Mouse (Mus musculus): Measurements from ENCODE around the gene Nup214. TPM values are rescaled to one million over a fixed set of nuclear protein-coding genes. Genes with fewer than 3 reads are reported as not detected.

Nup214 gene
- total RNA-seq, 2 experiments from 2014 or later, result 54.3 to 59.0 TPM

DNA sequence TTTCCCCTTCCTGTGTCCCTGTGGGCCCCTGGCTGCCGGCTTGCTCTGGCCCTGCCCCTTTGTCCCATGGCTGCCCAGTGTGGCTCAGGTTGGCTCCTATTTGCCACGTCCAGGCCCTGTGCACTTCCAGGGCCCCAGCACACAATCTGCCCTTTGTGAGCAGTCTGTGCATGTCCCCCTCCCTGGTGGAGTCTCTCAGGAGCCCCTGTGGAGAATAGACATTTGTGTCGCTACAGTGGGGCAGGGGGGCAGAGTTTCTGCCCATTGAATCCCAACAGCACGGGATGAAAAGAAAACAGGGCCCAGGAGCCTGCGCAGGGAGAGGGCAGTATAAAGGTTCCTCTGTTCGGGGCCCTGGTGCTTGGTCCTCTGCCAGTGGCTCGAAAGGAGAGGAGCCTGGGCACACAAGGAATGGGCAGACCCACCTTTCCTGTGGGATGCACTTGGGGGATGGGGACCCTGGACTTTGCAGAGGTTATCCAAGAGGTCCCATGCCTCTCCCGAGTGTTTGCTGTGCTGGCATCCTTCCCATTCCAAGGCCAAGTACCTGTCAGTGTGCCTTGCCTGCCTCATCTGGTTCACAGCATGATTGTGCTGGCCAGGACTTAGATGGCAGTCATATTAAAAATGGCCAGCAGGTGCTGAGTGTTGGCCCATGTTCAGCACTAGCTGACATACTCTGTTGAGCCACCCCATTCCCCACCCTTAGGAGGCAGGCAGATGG lies 11.6 kb upstream of the Nup214 start:
- DNase-seq (ENCODE audit: low spot score in 2 of 2), result peak; percentile 57 to 80

DNA sequence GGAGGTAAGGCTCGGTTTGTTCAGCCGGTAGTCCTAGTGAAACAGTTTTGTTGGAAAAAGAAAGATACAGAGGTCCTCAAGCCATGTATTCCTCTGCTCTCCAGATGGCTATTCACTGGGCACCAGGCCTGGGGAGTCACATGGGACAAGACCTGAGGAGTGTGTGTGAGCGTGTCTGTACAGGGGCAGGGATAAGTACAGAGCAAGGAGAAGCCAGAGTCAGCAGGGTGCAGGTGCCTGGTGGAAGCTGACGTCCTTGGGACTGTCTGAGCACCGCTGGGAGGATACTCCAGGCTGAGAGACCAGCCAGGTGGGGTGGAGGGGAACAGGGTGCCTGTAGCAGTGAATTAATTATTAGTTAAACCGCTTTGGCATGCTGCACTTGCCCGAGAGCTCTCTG lies 10.7 kb upstream of the Nup214 start:
- DNase-seq (ENCODE audit: low spot score in 2 of 2), result no peak

GRCm38 (mm10) chr2:31964191-31964590 lies 10.0 kb upstream of the Nup214 start:
- no peak for DNase-seq (ENCODE audit: low spot score in 2 of 2)

- peak in 1 of 2 experiments; percentile 26 for DNase-seq (ENCODE audit: low spot score in 2 of 2)
Observed at GRCm38 (mm10) chr2:31965110-31965509, 9.1 kb upstream of the Nup214 start.

- no peak for DNase-seq (ENCODE audit: low spot score in 2 of 2)
Observed at GRCm38 (mm10) chr2:31966801-31967200, 7.4 kb upstream of the Nup214 start.

DNA sequence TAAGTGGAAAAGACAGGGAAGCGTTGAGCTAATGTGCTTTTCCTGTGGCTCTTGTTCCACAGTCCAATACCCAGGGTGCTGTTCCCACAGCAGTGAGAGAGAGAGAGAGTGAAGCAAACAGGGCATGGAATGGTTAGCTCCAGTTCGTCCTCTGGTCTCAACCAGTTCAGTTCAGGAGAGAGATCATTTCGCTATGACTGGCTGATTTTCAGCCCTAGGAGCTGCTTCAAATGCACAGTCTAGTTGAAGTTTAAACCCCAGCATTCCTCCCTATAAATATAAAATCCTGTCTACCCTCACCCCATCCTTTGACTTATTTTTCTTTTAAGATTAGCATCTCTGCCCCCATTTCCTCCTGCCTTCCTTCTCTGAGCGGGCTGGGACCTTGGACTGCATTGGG lies 1.6 kb upstream of the Nup214 start:
- no peak for DNase-seq (ENCODE audit: low spot score in 2 of 2)

DNA sequence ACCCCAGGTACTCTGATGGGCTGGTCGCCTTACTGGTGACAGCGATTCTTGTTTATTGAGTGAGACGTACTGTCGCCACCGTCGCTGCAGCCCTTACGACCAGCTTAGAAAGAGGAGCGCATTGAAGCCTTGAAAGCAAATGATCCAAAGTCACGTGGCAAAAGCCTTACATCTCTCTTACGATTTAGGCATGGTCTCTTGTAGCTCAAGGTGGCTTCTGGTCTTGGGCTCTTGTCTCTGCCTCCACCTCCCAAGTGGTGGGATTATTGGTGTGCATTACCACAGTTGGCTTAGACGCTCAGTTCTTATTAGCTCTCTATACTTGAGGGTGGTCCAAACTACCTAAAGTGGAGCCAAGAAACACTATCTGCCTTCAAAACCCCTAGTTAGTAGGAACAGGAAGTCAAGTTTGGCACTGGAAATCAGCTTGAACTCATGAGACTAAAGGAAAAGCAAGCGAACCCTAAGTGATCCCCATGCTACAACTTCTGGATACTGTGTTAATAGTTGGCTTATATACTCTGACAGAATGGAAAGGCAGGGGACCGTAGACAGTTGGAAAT lies 654 bp downstream of the Nup214 start:
- no peak for DNase-seq (ENCODE audit: low spot score in 2 of 2)

DNA sequence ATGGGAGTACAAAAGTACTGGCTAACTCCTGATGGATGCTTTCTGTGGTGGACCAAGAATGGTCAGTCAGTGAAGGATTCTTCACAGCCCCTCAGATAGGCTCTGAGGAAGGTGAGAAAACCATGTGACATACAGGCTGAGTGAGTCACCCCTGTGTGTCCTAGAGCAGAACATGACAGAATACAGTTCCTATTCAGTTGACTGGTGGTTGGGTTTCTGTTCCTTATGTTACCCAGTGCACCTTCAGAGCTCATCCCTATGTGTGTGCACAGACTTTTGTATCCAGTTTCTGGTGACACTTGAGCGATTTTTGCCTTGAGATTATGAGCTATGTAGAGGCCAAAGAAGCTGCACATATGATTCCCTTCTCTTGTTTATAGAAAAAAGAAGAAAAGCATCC lies 13.5 kb downstream of the Nup214 start:
- DNase-seq (ENCODE audit: low spot score in 2 of 2), result no peak

- DNase-seq (ENCODE audit: low spot score in 2 of 2), result no peak
Observed at GRCm38 (mm10) chr2:31990961-31991360, 16.7 kb downstream of the Nup214 start.

DNA sequence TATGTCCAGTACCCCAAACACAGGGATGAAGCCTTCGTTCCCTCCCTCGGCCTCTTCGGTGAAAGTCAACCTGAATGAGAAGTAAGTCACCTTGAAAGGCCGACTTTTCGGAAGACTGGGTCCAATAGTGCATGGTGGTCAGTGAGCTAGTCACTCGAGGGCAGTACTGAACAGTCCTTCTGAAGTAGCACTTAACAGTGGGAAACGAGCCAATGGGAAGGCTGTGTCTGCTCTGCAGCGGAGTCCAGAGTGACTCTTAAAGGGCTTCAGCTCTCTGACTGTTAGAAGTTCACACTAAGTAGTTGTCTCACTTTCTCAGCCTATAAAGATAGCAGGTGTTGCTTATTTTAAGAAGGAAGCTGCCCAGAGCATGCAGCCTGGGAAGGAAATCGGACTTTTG lies 20.7 kb downstream of the Nup214 start:
- no peak for DNase-seq (ENCODE audit: low spot score in 2 of 2)

DNA sequence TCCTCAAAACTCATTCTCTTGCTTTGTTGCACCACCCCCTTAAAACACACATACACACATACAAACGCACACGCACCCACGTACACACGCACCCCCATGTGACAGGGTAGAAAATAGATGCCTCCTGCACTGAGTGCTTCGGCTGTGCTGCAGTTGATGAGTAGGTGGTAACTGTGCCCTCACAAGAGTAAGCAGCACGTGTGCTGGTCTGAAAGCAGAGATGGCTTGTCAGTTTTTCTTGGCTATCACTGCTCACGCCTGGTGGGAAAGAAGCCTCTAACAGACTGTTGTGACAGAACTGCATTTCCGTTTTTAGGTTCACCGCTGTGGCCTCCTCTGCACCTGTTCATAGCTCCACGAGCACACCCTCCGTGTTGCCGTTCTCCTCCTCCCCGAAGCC lies 21.8 kb downstream of the Nup214 start:
- DNase-seq (ENCODE audit: low spot score in 2 of 2), result peak; percentile 73 to 84

GRCm38 (mm10) chr2:31997539-31997938 lies 23.3 kb downstream of the Nup214 start:
- no peak for DNase-seq (ENCODE audit: low spot score in 2 of 2)

GRCm38 (mm10) chr2:31998443-31998842 lies 24.2 kb downstream of the Nup214 start:
- DNase-seq (ENCODE audit: low spot score in 2 of 2), result no peak

DNA sequence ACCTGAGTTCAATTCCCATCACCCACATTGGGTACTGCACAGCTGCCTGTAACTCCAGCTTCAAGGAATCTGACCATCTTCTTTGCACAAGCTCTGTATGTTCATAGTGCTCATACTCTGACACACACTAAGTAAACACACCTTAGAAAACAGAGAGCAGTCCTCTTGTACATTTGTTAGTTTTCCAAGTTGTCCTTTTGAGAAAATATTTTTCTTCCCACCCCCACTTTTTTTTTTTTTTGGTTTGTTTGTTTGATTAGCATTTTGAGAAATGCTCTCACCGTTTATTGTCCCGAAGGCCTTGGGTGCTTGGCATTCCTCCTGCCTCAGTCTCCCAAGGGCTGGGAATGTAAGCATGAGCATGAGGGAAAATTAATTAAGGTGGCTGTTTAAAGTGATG lies 34.1 kb downstream of the Nup214 start:
- DNase-seq (ENCODE audit: low spot score in 2 of 2), result no peak

- DNase-seq (ENCODE audit: low spot score in 2 of 2), result no peak
Observed at GRCm38 (mm10) chr2:32008716-32009115, 34.5 kb downstream of the Nup214 start.

DNA sequence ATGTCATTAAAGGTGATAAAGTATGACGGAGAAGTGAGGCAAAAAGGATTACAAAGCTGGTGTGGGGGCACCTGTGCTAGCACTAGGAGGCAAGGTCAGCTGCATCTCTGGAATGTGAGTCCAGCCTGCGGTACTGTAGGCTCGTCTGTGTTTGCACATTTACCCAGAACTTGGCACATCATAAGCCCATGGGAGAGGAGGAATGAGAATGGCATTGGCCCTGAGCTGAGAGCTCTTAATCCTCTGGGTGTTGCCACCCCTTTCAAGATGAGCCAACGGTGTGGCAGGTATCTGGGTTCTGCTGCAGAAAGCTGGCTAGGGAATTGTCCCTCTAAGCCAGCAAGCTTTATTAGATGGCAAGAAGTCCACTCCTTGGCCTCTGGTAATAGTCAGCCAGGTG lies 45.5 kb downstream of the Nup214 start:
- DNase-seq (ENCODE audit: low spot score in 2 of 2), result no peak

- no peak for DNase-seq (ENCODE audit: low spot score in 2 of 2)
Observed at GRCm38 (mm10) chr2:32020229-32020628, 46.0 kb downstream of the Nup214 start.

- DNase-seq (ENCODE audit: low spot score in 2 of 2), result no peak
Observed at GRCm38 (mm10) chr2:32024372-32024771, 50.1 kb downstream of the Nup214 start.

GRCm38 (mm10) chr2:32029636-32030035 lies 55.4 kb downstream of the Nup214 start:
- DNase-seq (ENCODE audit: low spot score in 2 of 2), result peak; percentile 61 to 64

- DNase-seq (ENCODE audit: low spot score in 2 of 2), result no peak
Observed at GRCm38 (mm10) chr2:32033436-32033835, 59.2 kb downstream of the Nup214 start.

DNA sequence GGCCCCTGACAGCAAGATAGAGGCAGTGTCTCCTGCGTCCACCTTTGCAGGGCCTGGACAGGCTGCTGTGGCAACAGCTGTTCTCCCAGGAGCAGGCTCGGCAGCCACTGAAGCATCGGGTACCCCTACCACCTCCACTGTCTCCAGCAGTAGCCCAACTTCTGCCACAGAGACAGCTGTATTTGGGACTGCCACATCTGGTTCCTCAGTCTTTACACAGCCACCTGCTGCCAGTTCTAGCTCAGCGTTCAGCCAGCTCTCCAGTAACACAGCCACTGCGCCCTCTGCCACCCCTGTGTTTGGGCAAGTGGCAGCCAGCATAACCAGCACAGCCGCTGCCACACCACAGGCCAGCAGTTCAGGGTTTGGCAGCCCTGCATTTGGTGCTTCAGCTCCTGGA lies 60.0 kb downstream of the Nup214 start:
- no peak for DNase-seq (ENCODE audit: low spot score in 2 of 2)

GRCm38 (mm10) chr2:32037279-32037858 lies 63.1 kb downstream of the Nup214 start:
- DNase-seq (ENCODE audit: low spot score in 2 of 2), result no peak

DNA sequence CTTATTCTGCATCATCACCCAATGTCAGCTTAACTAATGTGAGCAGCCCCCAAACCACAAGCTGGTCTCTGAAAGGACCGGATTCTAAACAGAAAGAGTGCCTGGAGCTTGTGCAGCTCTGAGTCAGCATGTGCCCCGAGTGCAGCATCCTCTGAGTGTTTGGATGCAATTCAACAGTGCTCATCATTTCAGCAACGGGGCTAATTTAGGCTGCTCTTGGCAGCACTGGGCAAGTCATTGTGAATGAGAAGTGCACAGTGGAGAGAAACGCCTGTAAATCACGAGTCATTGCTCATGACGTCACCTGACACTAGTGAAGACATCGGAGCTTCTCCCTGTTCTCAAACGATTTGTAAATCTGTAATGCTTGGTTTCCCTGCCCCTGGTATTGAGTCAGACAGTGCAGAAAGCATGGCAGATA lies 64.4 kb downstream of the Nup214 start:
- peak; percentile 58 to 85 for DNase-seq (ENCODE audit: low spot score in 2 of 2)
